Mouse (Mus musculus): ENCODE measurements around the gene Tulp3.

DNA sequence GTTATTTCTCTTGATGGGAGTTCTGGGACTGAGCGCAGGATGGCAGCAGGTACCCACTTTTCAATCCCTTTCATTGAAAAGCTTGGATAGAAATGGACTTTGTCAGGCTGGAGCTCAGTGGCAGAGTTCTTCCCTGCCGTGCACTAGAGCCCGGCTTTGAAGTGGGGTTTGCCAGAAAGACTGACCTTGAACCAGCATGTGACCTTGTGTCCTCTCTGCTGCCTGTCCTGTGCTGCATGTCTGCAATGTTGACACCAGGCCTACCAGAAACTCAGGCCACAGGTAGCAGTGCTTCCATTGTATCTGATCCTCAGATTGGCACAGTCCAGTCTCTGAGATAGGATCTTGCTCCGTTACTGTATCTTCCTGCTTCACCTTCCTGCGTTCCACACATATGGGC, 14.4 kb upstream of the Tulp3 start:
- no peak for TF ChIP-seq GATA1 (IDR thresholded peaks at IDR 0.05; ENCODE audit: low read length)
- TF ChIP-seq TAL1 (IDR thresholded peaks at IDR 0.05; ENCODE audit: low read length): no peak
